Mouse (Mus musculus) G1E (cell line): Measurements from ENCODE around the gene Atraid. TPM values are rescaled to one million over a fixed set of nuclear protein-coding genes. Genes with fewer than 3 reads are reported as not detected.

Source experiments
- ATAC-seq: 2 replicates; pipeline ENCODE4 v1.8.0; 2016; ENCODE audit warnings: mild to moderate bottlenecking; ENCODE audit not compliant: insufficient number of reproducible peaks, poor library complexity, low FRiP score, severe bottlenecking; ENCODE audit errors: extremely low read depth
- DNase-seq: peaks from one replicate; pipeline ENCODE4 v3.0.0; 2012; ENCODE audit warnings: low spot score
- H3K27me3 ChIP-seq: 2 replicates; pipeline ENCODE4 v1.6.1; 2012; ENCODE audit warnings: mild to moderate bottlenecking, low read length, inconsistent platforms; ENCODE audit not compliant: insufficient read depth
- H3K36me3 ChIP-seq: replicated peaks from 2 replicates; pipeline ENCODE3; 2012; ENCODE audit warnings: mild to moderate bottlenecking, inconsistent platforms
- H3K4me1 ChIP-seq: 2 replicates; pipeline ENCODE4 v1.6.1; 2012; ENCODE audit warnings: low read depth, low read length, inconsistent platforms, mixed read lengths; ENCODE audit not compliant: insufficient read depth
- H3K4me3 ChIP-seq: 2 replicates; pipeline ENCODE4 v1.5.1; 2012; ENCODE audit warnings: low read depth, mild to moderate bottlenecking, inconsistent platforms, low read length, moderate library complexity, mixed read lengths
- H3K9me3 ChIP-seq: replicated peaks from 2 replicates; pipeline ENCODE4 v1.6.1; 2012; ENCODE audit warnings: inconsistent platforms
- CTCF ChIP-seq: IDR thresholded peaks from 2 replicates; pipeline ENCODE4 v1.5.1; 2012; ENCODE audit warnings: low read depth, low read length, inconsistent platforms, mixed read lengths
- GATA1 ChIP-seq: IDR thresholded peaks from 2 replicates; pipeline ENCODE4 v1.6.1; 2012; ENCODE audit warnings: borderline replicate concordance, low read length, inconsistent platforms, mixed read lengths
- GATA2 ChIP-seq: IDR thresholded peaks from 2 replicates; pipeline ENCODE4 v1.6.1; 2012; ENCODE audit warnings: low read depth, low read length, inconsistent platforms, borderline replicate concordance
- POLR2AphosphoS5 ChIP-seq: IDR thresholded peaks from 2 replicates; pipeline ENCODE4 v1.6.1; 2012; ENCODE audit warnings: low read depth, low read length, inconsistent platforms; ENCODE audit not compliant: insufficient replicate concordance
- TAL1 ChIP-seq: conservative IDR thresholded peaks from 2 replicates; pipeline ENCODE4 v1.6.1; 2012; ENCODE audit warnings: low read depth, low read length, inconsistent platforms, mixed read lengths
- polyA plus RNA-seq: library from polyadenylated mRNA; stranded (reverse); fragments of >175 nt; gene quantifications from 2 replicates; pipeline ENCODE4 v1.2.3, GENCODE M21; 2012
- total RNA-seq, 2 experiments: library from RNA; stranded (forward) in 1 of 2; stranded (reverse) in 1 of 2; fragments of 200-1000 nt in 1 of 2; fragments of >200 nt in 1 of 2; fragmentation: Nextera tagmentation in 1 of 2; gene quantifications; 2 replicates each; pipeline ENCODE4 v1.2.3; 2014 to 2017

Gene Atraid
- total RNA-seq (2014; fragmentation: Nextera tagmentation), result 81.9 and 89.6 TPM in 2 replicates
- total RNA-seq (2017), result 50.0 and 54.0 TPM in 2 replicates
- 11.6 and 15.6 TPM in 2 replicates for polyA plus RNA-seq

- Histone ChIP-seq H3K4me1 (peaks cover 37% of the 10 kb centered on the region), H3K27me3 (no peaks in the 10 kb centered on the region), H3K4me3 (peak within 1 kb of the TSS; percentile 83), H3K9me3 (no peaks in the 10 kb centered on the region), H3K36me3 (peaks cover 39% of the 10 kb centered on the region)
- peak; percentile 91 for DNase-seq
- peak; percentile 85 for ATAC-seq
- no peak for TF ChIP-seq TAL1
- no peak for TF ChIP-seq GATA1
- no peak for TF ChIP-seq GATA2
- no peak for TF ChIP-seq CTCF
- TF ChIP-seq POLR2AphosphoS5, result no peak
Measured at GRCm38 (mm10) chr5:31047848-31048762, at the start of gene Atraid. Atraid (plus strand) TSS chr5:31048312.

GRCm38 (mm10) chr5:30999324-30999723, 48.8 kb upstream of the Atraid start:
- no peak for ATAC-seq
- TF ChIP-seq TAL1 (no peak), POLR2AphosphoS5 (no peak), GATA2 (no peak), GATA1 (no peak)
- peaks cover 6% of the 10 kb centered on the region for H3K27me3 ChIP-seq

GRCm38 (mm10) chr5:31000122-31000521, 48.0 kb upstream of the Atraid start:
- Histone ChIP-seq H3K27me3 (peaks cover 6% of the 10 kb centered on the region), H3K36me3 (no peaks in the 10 kb centered on the region), H3K4me1 (peaks cover 3% of the 10 kb centered on the region; the same call in 1 of the 2 replicates), H3K4me3 (no peak overlapping the region), H3K9me3 (no peaks in the 10 kb centered on the region)
- ATAC-seq, result no peak
- TF ChIP-seq CTCF, result no peak
- no peak for TF ChIP-seq TAL1
- no peak for TF ChIP-seq GATA1
- no peak for TF ChIP-seq GATA2
- no peak for TF ChIP-seq POLR2AphosphoS5
- no peak for DNase-seq

More at GRCm38 (mm10) chr5:30999324-30999723, 48.8 kb upstream of the Atraid start:
- H3K4me3 ChIP-seq, result no peak overlapping the region
- no peak for DNase-seq
- peaks cover 3% of the 10 kb centered on the region; the same call in 1 of the 2 replicates for H3K4me1 ChIP-seq
- no peaks in the 10 kb centered on the region for H3K9me3 ChIP-seq
- no peaks in the 10 kb centered on the region for H3K36me3 ChIP-seq

DNA sequence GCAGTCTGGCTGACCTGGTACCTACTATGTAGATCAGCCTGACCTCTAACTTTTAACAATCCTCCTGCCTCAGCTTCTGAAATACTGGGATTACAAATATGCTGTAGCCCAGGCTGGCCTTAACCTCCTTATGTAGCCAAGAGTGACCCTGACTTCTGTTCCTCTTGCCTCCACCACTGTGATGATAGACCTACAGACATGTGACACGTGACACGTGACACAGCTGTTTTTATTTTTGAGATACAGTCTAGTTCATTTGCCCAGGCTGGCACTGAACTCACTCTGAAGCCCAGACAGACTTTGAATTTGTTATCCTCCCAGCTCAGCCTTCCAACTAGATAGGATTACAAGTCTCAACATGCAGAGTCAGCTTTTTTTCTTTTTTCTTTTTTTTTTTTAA, 47.1 kb upstream of the Atraid start:
- H3K9me3 ChIP-seq, result no peaks in the 10 kb centered on the region
- DNase-seq (no peak), ATAC-seq (no peak)
- no peak for TF ChIP-seq TAL1
- no peak for TF ChIP-seq GATA1
- no peak for TF ChIP-seq GATA2
- TF ChIP-seq CTCF, result no peak
- no peak for TF ChIP-seq POLR2AphosphoS5
- no peaks in the 10 kb centered on the region for H3K36me3 ChIP-seq
- no peak overlapping the region for H3K4me3 ChIP-seq
- H3K27me3 ChIP-seq, result peaks cover 6% of the 10 kb centered on the region
- peaks cover 3% of the 10 kb centered on the region; the same call in 1 of the 2 replicates for H3K4me1 ChIP-seq

DNA sequence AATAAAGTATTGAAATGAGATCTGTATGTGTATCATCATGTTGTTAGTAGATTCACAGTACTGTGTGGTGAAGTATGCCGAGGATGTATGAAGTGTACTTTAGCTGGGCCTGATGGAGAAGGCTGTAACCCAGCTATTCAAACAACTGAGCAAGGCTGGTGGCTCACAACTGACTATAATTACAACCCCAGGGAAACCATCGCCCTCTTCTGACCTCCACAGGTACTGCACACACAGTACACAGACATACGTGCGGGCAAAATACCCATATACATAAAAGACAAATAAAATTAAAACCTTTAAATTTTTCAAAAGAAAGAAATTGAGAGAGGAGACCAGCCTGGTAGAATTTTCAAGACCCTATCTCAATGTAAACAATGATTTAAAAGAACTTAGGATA, 46.6 kb upstream of the Atraid start:
- no peaks in the 10 kb centered on the region for H3K36me3 ChIP-seq
- no peaks in the 10 kb centered on the region for H3K9me3 ChIP-seq
- H3K4me3 ChIP-seq, result no peak overlapping the region
- DNase-seq, result no peak
- H3K4me1 ChIP-seq, result peaks cover 3% of the 10 kb centered on the region; the same call in 1 of the 2 replicates
- TF ChIP-seq GATA2 (no peak), GATA1 (no peak), POLR2AphosphoS5 (no peak), TAL1 (no peak), CTCF (no peak)
- H3K27me3 ChIP-seq, result peaks cover 6% of the 10 kb centered on the region
- no peak for ATAC-seq

DNA sequence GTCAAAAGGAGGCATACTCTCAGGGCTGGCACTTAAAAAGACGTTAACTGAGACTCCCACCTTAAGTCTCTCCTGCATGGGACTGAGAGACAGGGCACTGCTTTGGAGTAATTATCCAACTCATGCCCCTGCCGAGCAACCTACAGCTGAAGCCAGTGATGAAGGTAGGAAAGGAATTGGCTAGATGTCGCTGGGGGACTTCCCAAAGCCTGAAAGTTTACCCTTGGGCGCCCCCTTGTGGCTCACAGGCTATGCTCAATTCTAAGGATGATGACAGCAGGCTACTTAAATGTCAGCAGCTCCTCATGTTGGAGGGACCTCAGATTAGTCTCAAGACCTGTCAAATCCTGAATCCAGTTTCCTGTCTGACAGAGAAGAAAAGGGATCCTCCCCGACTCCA, 43.9 kb upstream of the Atraid start:
- no peak for ATAC-seq

More for the DNA sequence above, 43.9 kb upstream of the Atraid start:
- peak; percentile 58 for DNase-seq
- H3K36me3 ChIP-seq, result no peaks in the 10 kb centered on the region
- no peaks in the 10 kb centered on the region for H3K9me3 ChIP-seq
- 0 out of 2 replicates have a peak, but pooled peaks cover 3% of the 10 kb centered on the region for H3K4me1 ChIP-seq
- TF ChIP-seq GATA2, result no peak
- TF ChIP-seq POLR2AphosphoS5, result no peak
- TF ChIP-seq GATA1, result no peak
- peak; percentile 71 for TF ChIP-seq CTCF
- TF ChIP-seq TAL1, result no peak
- peaks cover 4% of the 10 kb centered on the region for H3K27me3 ChIP-seq
- no peak overlapping the region for H3K4me3 ChIP-seq
